9 mouse cellular contexts compared by ENCODE assay signal in the genomic region with DNA sequence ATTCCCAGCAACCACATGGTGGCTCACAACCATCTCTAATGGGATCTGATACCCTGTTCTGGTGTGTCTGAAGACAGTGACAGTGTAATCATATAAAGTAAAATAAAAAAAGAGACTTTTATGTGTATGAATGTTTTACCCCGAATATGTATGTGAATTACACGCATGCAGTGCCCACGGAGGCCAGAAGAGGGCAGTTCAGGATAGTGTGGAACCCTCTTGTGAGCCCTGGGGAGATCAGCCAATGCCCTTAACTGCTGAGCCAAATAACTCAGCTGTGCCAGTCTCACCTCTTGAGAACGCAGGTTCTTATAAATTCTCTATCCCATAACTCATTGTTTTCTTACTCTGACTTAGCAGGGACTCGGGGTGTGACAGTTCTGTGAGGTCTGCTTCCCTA. TPM values are rescaled to one million over a fixed set of nuclear protein-coding genes. Genes with fewer than 3 reads are reported as not detected.
DNase-seq lines count a peak whose midpoint lies in the region; ATAC-seq and TF ChIP-seq lines count a peak whose summit lies in the region.
"Had no signal": no experiment of that assay in that cellular context is flagged by ENCODE, and none has a peak within 500 bp of the region (broad histone marks: within the 10 kb centered on the region; RNA-seq: fewer than 3 reads in every experiment).

No protein-coding gene starts in this region.

- no peaks in the 10 kb centered on the region for H3K4me1 ChIP-seq in hindbrain, embryonic 11.5 days (replicated peaks; ENCODE audit: control insufficient read depth, insufficient read depth, low read length)
- H3K4me1 ChIP-seq in hindbrain, embryonic 13.5 days (replicated peaks) = peaks cover 8% of the 10 kb centered on the region; the same call in 1 of the 2 replicates
- peaks cover 13% of the 10 kb centered on the region for H3K4me1 ChIP-seq in testis, adult 2 months (ENCODE audit: control insufficient read depth, insufficient read depth, low read length)

- no peak for ATAC-seq in hindbrain, embryonic 11.5 days (ENCODE audit: low FRiP score)
- ATAC-seq in hindbrain, embryonic 13.5 days (ENCODE audit: low FRiP score) = no peak
- ATAC-seq in frontal cortex, adult (ENCODE audit: low TSS enrichment) = no peak

- no peak overlapping the region for H3K4me2 ChIP-seq in hindbrain, embryonic 11.5 days (replicated peaks; ENCODE audit: low read depth, low read length)
- no peak overlapping the region for H3K4me2 ChIP-seq in hindbrain, embryonic 13.5 days

- no peak overlapping the region for H3K9ac ChIP-seq in hindbrain, embryonic 11.5 days (ENCODE audit: low read depth, low read length)
- H3K9ac ChIP-seq in hindbrain, embryonic 13.5 days = no peak overlapping the region

- H3K27ac ChIP-seq in hindbrain, embryonic 11.5 days (ENCODE audit: low read depth, low read length) = no peak overlapping the region
- no peak overlapping the region for H3K27ac ChIP-seq in hindbrain, embryonic 13.5 days
- H3K27ac ChIP-seq in testis, adult 2 months (ENCODE audit: control insufficient read depth, insufficient read depth, low read depth, low read length) = no peak overlapping the region

- no peak overlapping the region for H3K4me3 ChIP-seq in hindbrain, embryonic 11.5 days (ENCODE audit: low read depth, low read length)
- H3K4me3 ChIP-seq in hindbrain, embryonic 13.5 days = no peak overlapping the region
- H3K4me3 ChIP-seq in testis, adult 2 months (ENCODE audit: control insufficient read depth, low read depth, low read length) = no peak overlapping the region
- H3K4me3 ChIP-seq: megakaryocyte, embryonic 14.5 days had no signal

- TF ChIP-seq POLR2A in testis, adult 2 months (IDR thresholded peaks at IDR 0.05; ENCODE audit: control insufficient read depth, low read depth, low read length) = no peak

- H3K27me3 ChIP-seq in hindbrain, embryonic 11.5 days (ENCODE audit: control insufficient read depth, insufficient read depth, low read length) = no peaks in the 10 kb centered on the region
- H3K27me3 ChIP-seq in hindbrain, embryonic 13.5 days = no peaks in the 10 kb centered on the region
- H3K27me3 ChIP-seq in testis, adult 2 months (ENCODE audit: control insufficient read depth, insufficient read depth, low read length) = no peaks in the 10 kb centered on the region
- H3K27me3 ChIP-seq: megakaryocyte, embryonic 14.5 days had no signal

- H3K36me3 ChIP-seq in hindbrain, embryonic 11.5 days (ENCODE audit: control insufficient read depth, insufficient read depth, low read length) = no peaks in the 10 kb centered on the region
- peaks cover 51% of the 10 kb centered on the region for H3K36me3 ChIP-seq in hindbrain, embryonic 13.5 days
- H3K36me3 ChIP-seq in testis, adult 2 months (ENCODE audit: control insufficient read depth, insufficient read depth, low read length) = no peaks in the 10 kb centered on the region; the same call in 1 of the 2 replicates

- DNase-seq in hindbrain, embryonic 11.5 days (ENCODE audit: low spot score) = peak; percentile 48
- no peak for DNase-seq in testis, postnatal 14 days (ENCODE audit: low spot score)
- peak; percentile 36 for DNase-seq in induced T-regulatory cell, adult 2 months (ENCODE audit: low read depth)
- no peak for DNase-seq in urinary bladder, adult 2 months (ENCODE audit: low spot score)
- no peak for DNase-seq in gastrocnemius, adult 18-20 months (ENCODE audit: low spot score)

- peak; percentile 44; the same call in 1 of the 2 replicates for TF ChIP-seq CTCF in testis, adult 2 months (IDR thresholded peaks at IDR 0.05; ENCODE audit: control insufficient read depth, insufficient read depth, insufficient replicate concordance, low read depth, low read length)

- no peaks in the 10 kb centered on the region for H3K9me3 ChIP-seq in hindbrain, embryonic 11.5 days (ENCODE audit: control insufficient read depth, low read length)
- no peaks in the 10 kb centered on the region for H3K9me3 ChIP-seq in hindbrain, embryonic 13.5 days
- H3K9me3 ChIP-seq: megakaryocyte, embryonic 14.5 days had no signal

- 67% methylated on average over 5 of the region's 5 CpGs for WGBS in hindbrain, embryonic 11.5 days
- 64% methylated on average over 5 of the region's 5 CpGs for WGBS in hindbrain, embryonic 13.5 days

RNA-seq across cellular contexts. Expression of gene Tmem132b, which starts 12.9 kb away (rescaled TPM):
- 0.70 and 0.74 TPM in 2 replicates for polyA plus RNA-seq in hindbrain, embryonic 11.5 days (2014; fragmentation: Nextera tagmentation; extraction: Ambion mirVana)
- polyA plus RNA-seq in hindbrain, embryonic 13.5 days (2015; fragmentation: Nextera tagmentation; extraction: Ambion mirVana) = 3.0 and 3.4 TPM in 2 replicates
- 0.09 and 0.13 TPM in 2 replicates for polyA plus RNA-seq in testis, adult 2 months (2012; rRNA removed)
- 0.03 and 0.04 TPM in 2 replicates for polyA plus RNA-seq in urinary bladder, adult 2 months (2012; rRNA removed)
- 1 to 10 TPM; 1.7 to 5.7 TPM for total RNA-seq in gastrocnemius, adult 18-20 months (2021)

RNA-seq across cellular contexts. Expression of gene Aacs, which starts 43.0 kb away (rescaled TPM):
- polyA plus RNA-seq in hindbrain, embryonic 11.5 days (2014; fragmentation: Nextera tagmentation; extraction: Ambion mirVana) = 48.6 and 50.1 TPM in 2 replicates
- 60.0 and 62.4 TPM in 2 replicates for polyA plus RNA-seq in hindbrain, embryonic 13.5 days (2015; fragmentation: Nextera tagmentation; extraction: Ambion mirVana)
- polyA plus RNA-seq in testis, adult 2 months (2012; rRNA removed) = 90.7 and 98.5 TPM in 2 replicates
- polyA plus RNA-seq in urinary bladder, adult 2 months (2012; rRNA removed) = 27.3 and 40.5 TPM in 2 replicates
- total RNA-seq in gastrocnemius, adult 18-20 months (2021) = 1 to 10 TPM; 2.4 to 5.0 TPM

Comparison
In these comparisons a context has a peak if more than half of its experiments do, and no peak if none do; other contexts are left out.
1. DNase-seq: peak in hindbrain, embryonic 11.5 days (single experiment) and induced T-regulatory cell, adult 2 months (single experiment); none in testis, postnatal 14 days (single experiment), urinary bladder, adult 2 months (single experiment) and gastrocnemius, adult 18-20 months (single experiment).